Mouse (Mus musculus): ENCODE results near the gene Gtf2h4.

Gene Gtf2h4

DNA sequence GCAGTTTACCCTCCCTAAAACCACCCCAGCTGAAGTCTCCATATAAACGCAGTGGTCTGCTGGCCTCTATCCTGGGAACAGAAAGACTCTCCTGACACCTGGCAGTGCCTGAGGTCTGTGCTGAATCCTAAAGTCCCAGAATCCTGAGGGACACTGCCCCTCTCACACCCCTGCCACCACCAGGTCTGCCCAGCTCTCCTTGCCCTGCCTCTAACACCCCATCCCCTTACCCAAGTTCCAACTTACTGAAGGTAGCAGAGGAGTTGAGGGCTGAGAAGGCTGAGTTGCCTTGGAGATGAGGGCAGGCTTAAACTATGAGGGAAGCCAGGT lies 23.9 kb upstream of the Gtf2h4 start:
- DNase-seq = no peak

GRCm38 (mm10) chr17:35696691-35697090 lies 23.2 kb upstream of the Gtf2h4 start:
- no peak for DNase-seq

DNA sequence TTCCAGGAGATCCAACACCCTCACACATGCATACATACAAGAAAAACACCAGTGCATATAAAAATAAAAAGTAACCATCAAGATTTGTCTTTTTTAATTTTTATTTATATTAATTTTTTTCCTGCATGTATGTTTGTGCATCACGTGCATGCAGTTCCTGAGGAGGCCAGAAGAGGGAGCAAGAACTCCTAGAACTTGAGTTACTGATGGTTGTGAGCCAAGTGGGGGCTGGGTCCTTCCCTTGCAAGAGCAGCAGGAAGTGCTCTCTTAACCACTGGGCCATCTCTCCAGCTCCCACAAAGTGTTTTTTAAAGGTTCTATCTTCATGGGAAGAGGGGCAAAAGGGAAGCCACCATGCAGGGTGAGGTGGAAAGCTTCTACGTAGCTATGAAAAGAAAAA lies 21.8 kb upstream of the Gtf2h4 start:
- DNase-seq = peak; percentile 81 to 84

DNA sequence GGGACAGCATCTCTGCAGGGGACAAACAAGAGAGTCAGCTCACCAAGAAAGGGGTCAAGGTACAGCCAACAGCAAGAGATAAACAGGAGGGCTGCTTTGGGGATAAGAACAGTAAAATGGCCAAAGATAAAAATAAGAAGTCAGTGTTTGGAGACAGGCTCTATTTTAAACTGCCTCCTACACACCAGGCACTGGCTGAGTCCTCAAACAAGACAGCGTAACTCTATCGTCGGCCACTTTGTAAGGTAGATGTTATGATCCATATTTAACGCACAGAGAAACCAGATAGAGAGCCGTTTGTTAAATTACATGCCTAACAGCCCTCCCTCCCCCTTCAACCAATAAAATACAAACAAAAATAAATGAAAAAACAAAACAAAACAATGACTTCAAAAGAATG lies 20.4 kb upstream of the Gtf2h4 start:
- no peak for DNase-seq

DNA sequence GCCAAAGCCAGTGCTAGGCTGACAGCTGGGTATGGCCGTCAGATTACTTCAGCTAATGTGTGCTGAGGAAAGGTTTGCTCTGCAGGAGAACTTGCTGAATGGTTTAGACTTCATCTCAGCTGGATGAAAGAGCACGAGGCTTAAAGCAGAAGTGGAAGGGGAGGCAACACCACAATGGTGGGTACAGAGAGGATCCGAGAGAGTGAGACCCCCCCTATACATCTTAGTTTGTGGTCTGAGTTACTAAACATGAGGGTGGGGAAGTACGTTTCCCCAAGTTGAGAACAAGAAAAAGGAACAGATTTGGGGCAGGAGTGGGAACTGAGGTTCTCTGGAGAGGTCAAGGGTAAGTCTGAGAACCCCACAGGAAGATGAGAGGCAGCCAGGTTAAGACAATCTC lies 18.8 kb upstream of the Gtf2h4 start:
- no peak for DNase-seq

GRCm38 (mm10) chr17:35691811-35692210 lies 18.3 kb upstream of the Gtf2h4 start:
- DNase-seq = no peak

- no peak for DNase-seq
Measured at GRCm38 (mm10) chr17:35689936-35690645, 16.6 kb upstream of the Gtf2h4 start.

DNA sequence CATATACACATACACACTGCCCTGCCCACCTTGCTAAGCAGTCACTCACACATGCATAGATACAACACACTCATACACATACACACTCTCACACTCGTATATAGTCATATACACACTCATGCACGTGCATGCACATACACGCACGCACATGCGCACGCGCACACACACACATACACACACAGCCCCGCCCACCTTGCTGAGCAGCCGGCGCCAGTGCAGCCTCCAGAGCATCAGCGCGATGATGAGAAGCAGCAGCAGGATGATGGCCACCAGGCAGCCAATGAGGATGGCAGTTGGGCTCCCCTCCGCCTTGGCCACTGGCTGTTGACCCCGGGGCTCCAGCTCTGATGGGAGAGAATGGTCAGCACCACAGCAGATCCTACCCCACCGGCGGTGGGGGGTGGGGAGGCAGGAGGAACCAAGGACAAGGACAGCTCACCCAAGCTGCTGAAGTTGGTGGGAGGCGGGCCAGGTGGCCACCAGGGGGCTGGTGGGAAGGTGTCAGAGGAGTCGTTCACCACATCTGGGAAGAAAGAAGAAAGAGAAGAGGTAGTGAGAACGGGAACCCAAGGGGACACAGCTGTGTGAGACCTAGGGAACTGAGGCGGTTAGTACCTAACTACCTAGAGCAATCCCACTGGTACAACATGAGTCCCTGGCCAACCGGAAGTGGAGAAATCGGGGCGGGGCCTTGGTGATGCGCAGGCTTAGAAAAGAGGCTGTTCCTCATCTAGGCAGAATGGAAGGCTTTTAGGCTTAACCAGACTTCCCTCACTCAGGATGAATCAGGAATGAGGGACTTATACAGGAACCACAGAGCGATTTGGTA lies 15.0 kb upstream of the Gtf2h4 start:
- peak in 1 of 2 experiments; percentile 33 for DNase-seq

GRCm38 (mm10) chr17:35685061-35685460 lies 11.5 kb upstream of the Gtf2h4 start:
- DNase-seq = no peak

- no peak for DNase-seq
Measured at GRCm38 (mm10) chr17:35681986-35682385, 8.4 kb upstream of the Gtf2h4 start.

GRCm38 (mm10) chr17:35680591-35680990 lies 7.1 kb upstream of the Gtf2h4 start:
- DNase-seq = peak in 1 of 2 experiments; percentile 29

DNA sequence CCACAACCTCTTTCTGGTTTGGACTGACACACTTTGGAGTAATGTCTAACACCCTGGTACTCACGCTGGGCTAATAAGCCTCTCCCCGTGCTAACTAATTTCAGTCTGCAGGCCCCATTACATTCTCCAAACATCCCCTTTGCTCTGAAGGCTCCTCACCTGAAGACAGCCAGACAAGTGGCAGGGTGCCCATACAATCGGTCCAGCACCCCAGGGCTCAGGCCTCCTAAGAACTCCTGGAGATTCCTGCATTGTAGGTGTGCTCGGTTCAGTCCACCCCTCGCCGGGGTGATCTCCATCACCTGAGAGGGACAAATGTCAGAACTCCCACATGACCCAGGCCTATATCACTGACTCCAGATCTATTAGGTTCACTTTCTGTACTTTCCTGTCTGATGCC lies 1.0 kb downstream of the Gtf2h4 start:
- no peak for DNase-seq

- no peak for DNase-seq
Measured at GRCm38 (mm10) chr17:35671846-35672245, 1.7 kb downstream of the Gtf2h4 start.

GRCm38 (mm10) chr17:35669731-35670130 lies 3.8 kb downstream of the Gtf2h4 start:
- DNase-seq = no peak

- DNase-seq = peak; percentile 98
Measured at GRCm38 (mm10) chr17:35667334-35668065, 6.0 kb downstream of the Gtf2h4 start, which contains the start of gene Vars2. Gene Vars2, minus strand, starts transcription at chr17:35667592.

- peak; percentile 55 to 73 for DNase-seq
Measured at GRCm38 (mm10) chr17:35666851-35667256, 6.7 kb downstream of the Gtf2h4 start.

- DNase-seq = peak; percentile 53 to 72
Measured at GRCm38 (mm10) chr17:35665957-35666515, 7.5 kb downstream of the Gtf2h4 start.

DNA sequence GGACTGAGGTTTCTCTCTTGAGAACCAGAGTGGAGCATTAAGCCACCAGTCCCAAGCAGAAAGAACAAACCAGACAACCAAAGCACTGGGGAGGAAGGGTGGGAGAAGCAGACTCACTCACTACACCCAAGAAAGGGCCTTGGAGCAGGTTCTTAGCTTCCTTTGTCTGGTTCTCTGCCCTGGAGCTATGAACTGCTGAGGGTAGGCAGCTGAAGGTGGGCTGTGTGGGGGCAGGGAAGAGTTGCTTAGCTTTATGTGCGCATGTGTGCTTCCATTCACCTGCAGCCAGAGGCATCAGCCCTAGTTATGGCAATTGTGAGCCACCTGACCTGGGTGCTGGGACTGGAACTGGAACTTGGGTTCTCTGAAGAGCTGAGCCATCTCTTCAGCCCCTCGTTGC lies 20.5 kb downstream of the Gtf2h4 start:
- DNase-seq = no peak

DNA sequence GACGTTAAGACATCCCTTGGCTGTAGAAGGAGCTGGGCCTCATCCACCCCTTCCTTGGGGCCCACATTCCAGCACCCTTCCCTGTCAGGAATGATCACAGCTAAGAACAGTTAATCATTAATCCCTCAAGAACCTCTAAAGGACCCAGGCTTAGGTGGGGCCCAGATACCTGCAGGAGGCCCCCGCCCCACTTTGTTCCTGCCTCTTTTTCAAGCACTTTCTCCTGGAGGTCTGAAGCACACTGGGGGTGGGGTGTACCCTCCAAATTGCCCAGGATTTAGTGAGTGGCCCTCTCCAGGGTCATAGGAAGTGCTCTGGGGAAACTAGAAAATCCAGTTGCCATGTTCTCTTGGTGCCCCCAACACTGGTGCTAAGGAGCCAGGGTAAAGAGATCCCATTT lies 24.1 kb downstream of the Gtf2h4 start:
- DNase-seq = peak in 1 of 2 experiments; percentile 46

DNA sequence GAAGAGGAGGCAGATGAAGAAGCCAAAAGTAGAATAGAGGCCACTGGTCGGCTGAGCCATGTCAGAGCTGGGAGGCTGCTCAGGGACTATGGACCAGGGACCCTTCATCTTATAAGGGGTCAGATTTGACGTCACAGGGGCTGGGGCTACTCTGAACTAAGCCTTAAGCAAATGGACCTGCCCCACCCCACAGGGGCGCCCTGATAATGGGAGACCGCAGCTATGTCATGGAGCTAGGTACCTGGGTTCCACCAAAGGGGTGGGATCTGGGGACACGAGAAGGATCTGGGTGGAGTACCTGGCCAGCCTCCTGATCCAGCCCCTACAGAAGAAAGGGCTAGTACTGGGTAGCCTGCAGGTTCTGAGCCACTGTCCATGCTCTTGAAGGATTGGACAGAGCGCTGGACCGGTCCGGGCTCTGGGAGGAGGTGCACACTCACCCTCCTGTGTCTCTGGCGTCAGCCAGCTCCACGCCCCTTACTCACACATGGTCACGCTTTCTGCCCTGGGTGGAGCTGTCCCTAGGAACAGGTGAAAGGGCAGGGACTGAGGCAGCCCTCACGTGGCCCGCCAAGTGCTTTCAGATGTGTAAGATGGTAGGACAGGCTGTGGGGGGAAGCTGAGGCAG lies 29.8 kb downstream of the Gtf2h4 start, which contains the start of gene Mucl3:
TSS of gene Mucl3 (minus strand) at position 87 of the 628 bp plus-strand sequence.
- no peak for DNase-seq

DNA sequence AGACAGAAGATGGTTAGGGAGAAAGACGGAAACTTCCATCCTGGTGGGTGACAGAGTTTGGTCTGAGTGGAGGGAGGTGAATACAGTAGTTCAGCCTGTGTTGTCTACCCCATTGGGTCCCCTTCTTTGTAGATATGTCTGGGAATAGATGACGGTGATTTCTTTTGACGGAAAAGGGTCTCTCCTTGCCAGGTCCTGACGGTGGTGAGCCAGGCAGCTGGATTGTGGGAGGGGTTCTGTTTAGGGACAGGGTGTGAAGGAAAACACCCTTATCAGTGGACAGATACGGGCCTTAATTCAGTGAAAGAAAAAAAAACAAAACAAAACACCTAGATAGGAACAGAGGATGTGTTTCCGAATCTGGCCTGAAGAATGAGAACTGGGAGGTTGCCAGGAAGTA lies 34.2 kb downstream of the Gtf2h4 start:
- no peak for DNase-seq

DNA sequence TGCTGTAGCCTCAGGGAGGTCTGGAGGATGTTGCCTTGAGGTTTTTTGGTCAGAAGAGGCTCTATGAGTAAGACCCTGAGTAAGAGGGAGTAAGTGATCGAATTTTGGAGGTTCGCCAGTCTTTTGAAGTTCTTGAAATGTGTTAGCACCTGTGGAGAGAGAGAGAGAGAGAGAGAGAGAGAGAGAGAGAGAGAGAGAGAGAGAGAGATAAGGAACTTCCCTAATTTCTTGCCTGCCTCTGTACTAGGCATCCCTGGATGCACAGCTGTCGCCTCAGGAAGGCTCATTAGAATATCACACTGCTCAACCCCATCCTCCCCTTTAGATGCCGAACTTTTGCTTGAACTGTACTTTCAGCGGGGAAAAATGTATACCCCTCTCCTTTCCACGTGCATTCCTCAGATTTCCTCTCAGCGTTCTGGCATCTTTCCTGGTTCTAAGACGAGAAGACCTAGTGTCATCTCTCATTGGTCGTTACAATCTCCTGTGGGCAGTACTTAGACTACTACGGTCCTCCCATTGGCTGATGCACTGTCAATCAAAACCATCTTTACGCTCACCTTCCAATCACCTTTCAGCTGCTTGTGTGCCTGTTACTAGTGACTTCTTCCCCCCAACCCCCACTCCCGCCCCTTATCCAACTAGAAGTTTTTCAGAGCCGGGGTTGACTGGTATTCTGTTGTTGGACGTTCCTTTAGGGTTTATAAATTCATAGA lies 34.9 kb downstream of the Gtf2h4 start:
- DNase-seq = peak; percentile 76 to 84
